Mouse (Mus musculus) liver, embryonic 15.5 days (tissue): ENCODE results near the gene Tcam1. TPM values are rescaled to one million over a fixed set of nuclear protein-coding genes. Genes with fewer than 3 reads are reported as not detected.

ENCODE experiments used
- polyA plus RNA-seq: library from polyadenylated mRNA; unstranded; fragments of >200 nt; fragmentation: Nextera tagmentation; extraction: Ambion mirVana; gene quantifications from 2 replicates; pipeline ENCODE4 v1.2.1, GENCODE M21; 2015

The Tcam1 gene
- polyA plus RNA-seq, 1 experiment from 2014 or later = 0.09 TPM

Other genes with a start within 250 kb of the Tcam1 start
- 26.6 and 29.6 TPM in 2 replicates for gene Dcaf7, start 239.8 kb upstream of the Tcam1 start, polyA plus RNA-seq
- gene Taco1, start 210.6 kb upstream of the Tcam1 start, polyA plus RNA-seq = 6.1 and 6.4 TPM in 2 replicates
- gene Map3k3, start 192.1 kb upstream of the Tcam1 start, polyA plus RNA-seq = 5.2 and 6.0 TPM in 2 replicates
- not detected in 2 replicates for gene Gm10840, start 115.8 kb upstream of the Tcam1 start, polyA plus RNA-seq
- gene Limd2, start 115.8 kb upstream of the Tcam1 start, polyA plus RNA-seq = 82.2 and 82.7 TPM in 2 replicates
- 7.8 and 7.9 TPM in 2 replicates for gene Strada, start 74.5 kb upstream of the Tcam1 start, polyA plus RNA-seq
- 36.4 and 37.3 TPM in 2 replicates for gene Ccdc47, start 60.3 kb upstream of the Tcam1 start, polyA plus RNA-seq
- gene Ddx42, start 59.7 kb upstream of the Tcam1 start, polyA plus RNA-seq = 21.3 and 22.4 TPM in 2 replicates
- 30.2 and 30.4 TPM in 2 replicates for gene Ftsj3, start 20.6 kb upstream of the Tcam1 start, polyA plus RNA-seq
- 128 and 131 TPM in 2 replicates for gene Psmc5, start 20.5 kb upstream of the Tcam1 start, polyA plus RNA-seq
- gene Smarcd2, start 3.7 kb upstream of the Tcam1 start, polyA plus RNA-seq = 26.7 and 26.8 TPM in 2 replicates
- gene Gh, start 25.2 kb downstream of the Tcam1 start, polyA plus RNA-seq = not detected in 2 replicates
- 7.7 and 9.9 TPM in 2 replicates for gene Cd79b, start 38.1 kb downstream of the Tcam1 start, polyA plus RNA-seq
- gene Scn4a, start 76.6 kb downstream of the Tcam1 start, polyA plus RNA-seq = 0.03 and 0.24 TPM in 2 replicates
- gene Prr29, start 88.8 kb downstream of the Tcam1 start, polyA plus RNA-seq = not detected in 2 replicates
- 13.4 and 16.4 TPM in 2 replicates for gene Icam2, start 111.4 kb downstream of the Tcam1 start, polyA plus RNA-seq
- 4.1 and 5.8 TPM in 2 replicates for gene Ern1, start 211.2 kb downstream of the Tcam1 start, polyA plus RNA-seq